Mouse (Mus musculus) adrenal gland, postnatal 10 days (tissue): ENCODE measurements at regions not wholly inside any gene's neighbourhood (a gene's known extent, or its start where the extent isn't known, plus 50 kb on each side); places are given as distances from the start of the nearest gene placed in this dataset.

Experiments
- DNase-seq: peaks from one replicate; pipeline ENCODE4 v3.0.0; 2021; ENCODE audit warnings: mixed read lengths

DNA sequence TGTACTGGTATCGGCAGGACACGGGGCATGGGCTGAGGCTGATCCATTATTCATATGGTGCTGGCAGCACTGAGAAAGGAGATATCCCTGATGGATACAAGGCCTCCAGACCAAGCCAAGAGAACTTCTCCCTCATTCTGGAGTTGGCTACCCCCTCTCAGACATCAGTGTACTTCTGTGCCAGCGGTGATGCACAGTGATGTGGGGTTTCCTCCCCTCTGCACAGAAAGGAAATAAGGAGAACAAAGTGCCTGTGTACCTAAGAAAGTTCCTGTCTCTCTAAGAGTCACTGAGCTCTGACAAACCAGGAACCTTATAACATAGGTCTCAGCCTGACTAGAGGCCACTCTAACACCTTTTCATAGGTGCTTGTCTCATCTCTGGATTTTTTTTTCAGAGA, 86.3 kb upstream of the 2210010C04Rik start:
- DNase-seq: no peak

DNA sequence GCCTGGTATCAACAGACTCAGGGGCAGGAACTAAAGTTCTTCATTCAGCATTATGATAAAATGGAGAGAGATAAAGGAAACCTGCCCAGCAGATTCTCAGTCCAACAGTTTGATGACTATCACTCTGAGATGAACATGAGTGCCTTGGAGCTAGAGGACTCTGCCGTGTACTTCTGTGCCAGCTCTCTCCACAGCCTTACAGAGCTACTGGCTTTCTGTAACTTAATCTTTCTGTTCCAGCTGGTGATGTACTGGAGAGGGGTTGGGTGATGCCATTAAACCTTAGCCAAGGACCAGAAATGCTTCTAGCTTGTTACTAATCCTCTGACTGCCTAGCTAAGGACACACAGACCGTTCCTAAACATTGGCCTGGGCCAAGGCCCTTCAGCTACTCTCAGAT, 83.9 kb upstream of the 2210010C04Rik start:
- DNase-seq: no peak

DNA sequence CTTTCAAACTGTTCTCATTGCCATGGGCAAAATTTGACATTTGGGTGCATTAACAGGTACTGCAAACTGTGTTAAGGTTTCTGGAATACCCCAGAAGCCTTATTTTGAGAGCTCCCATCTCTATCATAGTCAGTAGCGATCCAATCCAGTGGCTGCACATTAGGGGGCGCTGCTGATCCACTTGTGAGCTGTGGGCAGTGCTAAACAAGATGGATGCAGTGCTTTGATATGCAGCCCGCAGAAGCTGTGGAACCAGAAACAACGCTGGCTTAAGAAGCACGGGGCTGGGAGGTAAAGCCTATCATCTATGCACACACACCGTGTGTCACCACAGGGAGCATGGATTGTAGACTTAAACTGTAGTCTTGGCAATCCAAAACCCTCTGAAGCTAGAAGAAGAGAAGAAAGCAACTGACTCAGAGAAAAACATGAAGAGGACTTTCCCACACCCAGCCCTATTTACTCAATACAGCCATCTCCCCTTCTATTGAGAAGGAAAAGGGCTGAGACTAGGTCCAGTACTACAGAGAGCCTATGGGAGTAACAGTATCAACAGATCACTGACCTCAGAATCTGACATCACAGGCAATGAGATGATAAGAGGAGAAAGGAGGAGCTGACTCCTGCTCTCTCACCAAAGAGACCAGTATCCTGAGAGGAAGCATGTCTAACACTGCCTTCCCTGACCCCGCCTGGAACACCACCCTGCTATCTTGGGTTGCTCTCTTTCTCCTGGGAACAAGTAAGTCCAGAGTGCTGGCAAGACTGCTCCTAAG, 83.1 kb upstream of the 2210010C04Rik start:
- DNase-seq: peak; percentile 74

DNA sequence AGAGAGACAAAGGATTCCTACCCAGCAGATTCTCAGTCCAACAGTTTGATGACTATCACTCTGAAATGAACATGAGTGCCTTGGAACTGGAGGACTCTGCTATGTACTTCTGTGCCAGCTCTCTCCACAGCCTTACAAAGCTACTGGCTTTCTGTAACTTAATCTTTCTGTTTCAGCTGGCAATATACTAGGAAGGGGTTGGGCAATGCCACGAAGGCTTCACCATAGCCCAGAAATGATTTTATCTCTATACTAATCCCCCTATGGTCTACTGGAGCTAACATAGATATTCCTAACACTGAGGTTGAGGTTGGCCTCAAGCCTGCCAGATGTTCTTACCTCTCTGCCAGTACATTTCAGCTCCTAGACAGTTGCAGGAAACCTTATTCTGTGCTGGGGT, 78.6 kb upstream of the 2210010C04Rik start:
- DNase-seq: no peak

DNA sequence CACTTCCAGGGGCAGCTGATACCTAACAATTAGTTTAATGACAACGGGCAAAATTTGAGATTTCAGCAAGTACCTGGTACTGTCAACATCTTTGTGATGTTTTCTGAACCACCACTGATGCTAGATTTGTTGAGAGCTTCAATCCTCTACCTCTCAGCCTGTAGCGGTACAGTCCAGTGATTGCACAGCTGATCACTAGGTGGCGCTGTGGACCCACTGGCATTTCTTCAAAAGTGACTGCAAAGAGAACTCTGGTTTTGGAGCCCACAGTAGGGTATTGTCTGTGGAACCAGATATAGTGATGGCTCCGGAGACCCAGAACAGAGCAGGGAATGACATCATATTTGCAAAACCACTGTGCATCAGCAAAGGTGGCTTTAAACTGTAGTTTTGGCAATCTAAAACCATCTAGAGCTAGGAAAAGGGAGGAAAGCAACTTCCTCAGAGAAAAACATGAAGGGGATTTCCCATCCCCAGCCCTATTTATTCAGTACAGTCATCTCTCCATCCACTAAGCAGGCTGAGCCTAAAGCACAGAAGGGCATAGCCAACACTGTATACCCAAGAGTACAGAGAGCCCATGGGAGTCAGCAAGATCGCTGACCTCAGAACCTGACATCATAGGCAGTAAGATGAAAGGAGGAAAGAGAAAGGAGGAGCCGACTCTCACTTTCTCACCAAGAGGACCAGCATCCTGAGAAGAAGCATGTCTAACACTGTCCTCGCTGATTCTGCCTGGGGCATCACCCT, 77.7 kb upstream of the 2210010C04Rik start:
- DNase-seq: peak; percentile 70

DNA sequence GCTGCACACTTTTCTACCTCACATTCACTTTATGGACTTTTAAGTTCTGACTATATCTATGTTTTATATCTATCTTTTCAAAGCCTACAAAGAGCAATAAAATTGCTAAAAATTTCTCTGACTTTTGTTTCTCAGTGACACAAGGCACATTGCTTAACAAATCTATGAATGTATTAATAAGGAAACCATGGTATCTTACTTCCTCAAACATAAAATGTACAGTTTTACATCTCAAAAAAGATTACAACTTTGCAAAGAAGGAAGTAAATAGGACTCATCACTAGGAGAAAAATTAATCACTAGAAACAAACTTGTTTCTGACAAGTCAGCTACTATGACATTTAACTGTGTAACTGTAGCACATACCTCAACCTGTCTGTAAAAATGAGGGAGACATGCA, 76.5 kb upstream of the 2210010C04Rik start:
- no peak for DNase-seq

GRCm38 (mm10) chr6:41108897-41109296, 73.6 kb upstream of the 2210010C04Rik start:
- no peak for DNase-seq

DNA sequence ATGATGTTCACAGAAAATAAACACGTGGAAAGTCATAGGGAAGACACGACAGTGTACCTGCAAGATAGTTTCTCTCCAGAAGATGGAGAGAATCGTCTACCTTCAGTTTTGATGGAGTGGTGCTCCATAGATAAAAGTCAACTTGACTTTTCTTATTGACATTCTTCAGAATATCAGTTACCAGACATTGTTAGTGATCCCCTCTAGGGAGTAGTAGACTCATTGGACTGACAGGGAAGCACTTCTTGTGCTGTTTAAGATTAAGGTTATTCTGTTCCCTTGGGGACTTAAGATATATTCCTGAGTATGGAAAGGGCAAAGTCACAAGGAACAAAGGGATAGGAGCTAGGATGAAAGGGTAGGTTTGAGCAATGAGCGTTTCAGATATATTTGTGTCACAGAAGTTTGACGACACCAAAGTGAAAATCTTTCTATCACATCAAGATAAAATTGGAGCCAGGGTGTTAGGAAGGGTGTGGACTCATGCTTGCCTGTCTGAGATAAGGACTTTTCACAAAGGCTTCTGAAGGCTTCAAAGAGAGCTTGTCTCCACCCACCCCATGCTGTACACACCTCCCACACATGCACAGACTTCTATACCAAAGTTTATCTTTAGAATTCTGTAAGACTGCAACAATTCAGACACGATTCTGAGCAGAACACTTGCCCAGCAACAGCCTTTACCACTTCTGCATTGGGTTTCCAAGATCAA, 68.5 kb upstream of the 2210010C04Rik start:
- DNase-seq: no peak

GRCm38 (mm10) chr6:41101997-41102396, 66.7 kb upstream of the 2210010C04Rik start:
- DNase-seq: no peak

- DNase-seq: no peak
Measured at GRCm38 (mm10) chr6:41100258-41100657, 64.9 kb upstream of the 2210010C04Rik start.

DNA sequence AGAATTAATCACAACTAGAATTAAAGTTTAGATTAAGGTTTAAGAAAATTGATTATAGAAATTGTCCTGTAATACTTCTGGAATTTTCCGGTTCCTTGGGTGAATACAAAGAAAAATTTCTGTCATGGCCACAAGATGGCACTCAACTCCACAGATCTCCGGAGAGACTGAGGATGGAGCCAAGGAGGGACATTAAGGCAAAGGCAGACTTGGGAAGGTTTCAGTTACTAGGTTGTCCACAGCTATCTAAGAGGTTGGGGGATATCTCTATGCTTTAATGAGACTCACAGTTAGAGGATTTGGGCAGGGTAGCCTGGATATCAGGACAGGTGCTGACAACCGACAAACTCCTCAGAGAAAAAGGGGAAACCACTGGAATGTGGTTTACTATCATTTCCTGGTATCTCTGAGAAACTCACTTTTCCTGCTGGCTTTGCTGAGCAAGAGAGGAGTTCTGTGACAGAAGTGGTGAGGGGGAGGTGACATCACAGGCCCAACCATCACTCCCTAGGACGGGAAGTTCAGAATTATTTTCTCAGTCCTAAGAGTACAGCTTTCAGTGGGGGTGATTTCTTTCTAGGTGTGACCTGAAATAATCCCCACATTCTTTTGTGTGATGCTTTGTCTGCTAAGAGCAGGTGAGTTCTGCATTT, 56.0 kb upstream of the 2210010C04Rik start:
- no peak for DNase-seq
